Mouse (Mus musculus): ENCODE measurements around the gene Ctdnep1.

DNA sequence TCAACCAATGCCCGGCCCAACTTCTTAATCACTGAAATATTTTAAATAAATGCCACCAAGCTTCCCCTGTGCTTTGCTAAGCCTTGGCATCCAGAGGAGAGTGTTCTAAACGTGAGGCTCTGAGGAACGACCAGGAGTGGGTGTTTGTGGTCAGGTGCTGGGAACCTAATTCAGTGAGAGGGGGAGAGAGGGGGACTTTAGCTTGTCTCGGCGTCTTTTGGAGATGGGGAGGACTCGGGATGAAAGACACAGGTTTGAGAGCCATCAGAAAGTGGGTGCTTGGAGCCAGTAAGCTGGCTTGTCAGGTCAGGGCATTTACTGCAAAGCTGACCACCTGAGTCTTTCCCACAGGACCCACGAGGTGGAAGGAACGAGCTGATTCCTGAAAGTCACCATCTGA lies 49.2 kb upstream of the Ctdnep1 start:
- TF ChIP-seq CTCF (IDR thresholded peaks at IDR 0.05; ENCODE audit: borderline replicate concordance, insufficient read depth, low read length) (no peak), POLR2A (IDR thresholded peaks at IDR 0.05; ENCODE audit: low read depth, low read length) (no peak)
